Mouse (Mus musculus) embryonic facial prominence, embryonic 13.5 days (tissue): ENCODE measurements around the gene Pam16. TPM values are rescaled to one million over a fixed set of nuclear protein-coding genes. Genes with fewer than 3 reads are reported as not detected.

Experiments
- ATAC-seq: fragments of 200-750 bp; cut with Nextera tagmentation; 2 replicates; pipeline ENCODE4 v1.8.0; 2017; ENCODE audit warnings: low read depth; ENCODE audit not compliant: insufficient number of reproducible peaks, insufficient read depth, low FRiP score, low TSS enrichment
- H3K27ac ChIP-seq: fragments of 300-500 bp; sonication (generic); 2 replicates; pipeline ENCODE4 v1.5.1; 2015; ENCODE audit warnings: moderate library complexity, mild to moderate bottlenecking, inconsistent platforms
- H3K27me3 ChIP-seq: fragments of 300-500 bp; sonication (generic); 2 replicates; pipeline ENCODE4 v1.6.1; 2015; ENCODE audit warnings: mild to moderate bottlenecking, inconsistent platforms
- H3K36me3 ChIP-seq: fragments of 300-500 bp; sonication (generic); 2 replicates; pipeline ENCODE4 v1.6.1; 2015; ENCODE audit warnings: mild to moderate bottlenecking, inconsistent platforms
- H3K4me1 ChIP-seq: fragments of 300-500 bp; sonication (generic); 2 replicates; pipeline ENCODE4 v1.6.1; 2015; ENCODE audit warnings: inconsistent platforms
- H3K4me2 ChIP-seq: fragments of 300-500 bp; sonication (generic); 2 replicates; pipeline ENCODE4 v1.6.1; 2015; ENCODE audit warnings: moderate library complexity, mild to moderate bottlenecking, inconsistent platforms
- H3K4me3 ChIP-seq: fragments of 300-500 bp; sonication (generic); 2 replicates; pipeline ENCODE4 v1.5.1; 2015; ENCODE audit warnings: mild to moderate bottlenecking, inconsistent platforms
- H3K9ac ChIP-seq: fragments of 300-500 bp; sonication (generic); 2 replicates; pipeline ENCODE4 v1.6.1; 2015; ENCODE audit warnings: mild to moderate bottlenecking, inconsistent platforms
- H3K9me3 ChIP-seq: fragments of 300-500 bp; sonication (generic); 2 replicates; pipeline ENCODE4 v1.6.1; 2016; ENCODE audit warnings: inconsistent platforms
- WGBS: fragments of 180-500 bp; shearing (Covaris S2); methylation state at CpG from one replicate; pipeline ENCODE4 v1.1.7; 2015; ENCODE audit warnings: mixed read lengths; 5-methylcytosine and 5-hydroxymethylcytosine counted together
- polyA plus RNA-seq: library from polyadenylated mRNA; unstranded; fragments of >200 nt; fragmentation: Nextera tagmentation; extraction: Ambion mirVana; gene quantifications from 2 replicates; pipeline ENCODE4 v1.2.1, GENCODE M21; 2015

Gene Pam16
- 71.0 and 99.5 TPM in 2 replicates for polyA plus RNA-seq

- peak within 1 kb of the TSS; percentile 89 for H3K9ac ChIP-seq
- H3K27me3 ChIP-seq, result no peaks in the 10 kb centered on the region
- peaks cover 25% of the 10 kb centered on the region; the same call in 1 of the 2 replicates for H3K36me3 ChIP-seq
- ATAC-seq, result peak; percentile 62; the same call in 1 of the 2 replicates
- no peaks in the 10 kb centered on the region for H3K9me3 ChIP-seq
- WGBS, result under 1% methylated on average over 56 of the region's 56 CpGs
- peak within 1 kb of the TSS; percentile 87 for H3K27ac ChIP-seq
- peak within 1 kb of the TSS; percentile 79 for H3K4me2 ChIP-seq
- peaks cover 23% of the 10 kb centered on the region for H3K4me1 ChIP-seq
- H3K4me3 ChIP-seq, result peak within 1 kb of the TSS; percentile 79
Measured at GRCm38 (mm10) chr16:4624481-4625110, at the start of gene Pam16. Gene Pam16 (minus strand): TSS chr16:4624988.

GRCm38 (mm10) chr16:4674091-4674490 lies 49.3 kb upstream of the Pam16 start:
- H3K9me3 ChIP-seq, result no peaks in the 10 kb centered on the region
- H3K27me3 ChIP-seq, result no peaks in the 10 kb centered on the region
- H3K4me2 ChIP-seq, result no peak overlapping the region
- WGBS, result 85% methylated on average over 4 of the region's 4 CpGs
- H3K27ac ChIP-seq, result no peak overlapping the region
- peaks cover 9% of the 10 kb centered on the region for H3K4me1 ChIP-seq
- no peak overlapping the region for H3K9ac ChIP-seq
- ATAC-seq, result no peak
- H3K4me3 ChIP-seq, result no peak overlapping the region
- peaks cover 37% of the 10 kb centered on the region for H3K36me3 ChIP-seq

DNA sequence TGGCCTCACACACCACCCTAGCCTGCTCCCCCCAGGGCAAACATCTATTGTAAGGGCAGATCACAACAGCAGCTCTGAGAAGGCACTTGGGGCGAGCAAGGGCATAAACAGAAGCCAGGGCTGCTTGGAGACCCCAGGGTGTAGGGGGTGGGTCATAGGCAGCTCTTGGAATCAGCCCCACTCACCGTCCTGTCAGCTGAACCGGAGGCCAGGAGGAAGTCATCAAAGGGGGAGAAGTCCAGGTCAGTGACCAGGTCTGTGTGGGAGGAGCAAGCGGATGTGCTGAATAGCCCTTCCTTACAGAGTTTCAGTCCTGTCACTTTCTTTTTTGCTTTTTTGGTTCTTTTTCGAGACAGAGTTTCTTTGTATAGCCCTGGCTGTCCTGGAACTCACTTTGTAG lies 45.5 kb upstream of the Pam16 start:
- H3K27me3 ChIP-seq, result no peaks in the 10 kb centered on the region
- H3K36me3 ChIP-seq, result peaks cover 48% of the 10 kb centered on the region
- H3K4me3 ChIP-seq, result no peak overlapping the region
- peaks cover 6% of the 10 kb centered on the region for H3K4me1 ChIP-seq
- H3K4me2 ChIP-seq, result no peak overlapping the region
- no peak overlapping the region for H3K9ac ChIP-seq
- no peaks in the 10 kb centered on the region for H3K9me3 ChIP-seq
- H3K27ac ChIP-seq, result no peak overlapping the region
- 72% methylated on average over 5 of the region's 5 CpGs for WGBS
- ATAC-seq, result no peak

DNA sequence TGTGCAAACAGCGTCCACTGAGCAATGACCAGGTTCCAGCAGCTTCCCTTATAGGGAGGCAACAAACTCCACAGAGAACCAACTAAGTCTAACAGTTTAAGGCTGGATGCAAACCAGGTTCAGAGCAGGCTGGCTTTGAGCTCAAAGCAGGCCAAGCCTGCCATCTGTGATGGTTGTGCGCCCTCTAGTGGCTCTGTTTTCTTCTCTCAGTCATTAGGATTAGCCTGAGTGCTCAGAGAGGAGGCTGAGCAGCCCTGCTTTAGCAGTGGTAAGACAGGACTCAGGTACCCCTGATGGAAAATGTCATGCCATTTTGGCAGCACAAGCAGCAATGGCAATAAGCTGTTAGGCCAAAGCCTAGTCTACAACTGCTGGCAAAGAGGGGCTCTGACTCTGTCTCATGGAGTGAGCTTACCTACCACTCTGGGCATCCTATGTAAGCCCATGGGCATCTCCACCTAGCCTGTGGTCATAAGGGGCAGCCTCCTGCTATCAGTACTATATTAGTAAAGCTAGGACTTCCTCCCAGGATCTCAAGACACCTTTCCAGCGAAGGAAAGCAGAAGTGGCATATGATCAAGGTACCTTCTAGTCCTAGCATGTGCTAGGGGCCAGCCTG lies 42.5 kb upstream of the Pam16 start:
- peak overlapping the region; percentile 60 for H3K27ac ChIP-seq
- H3K4me1 ChIP-seq, result peaks cover 6% of the 10 kb centered on the region; the same call in 1 of the 2 replicates
- no peak overlapping the region for H3K4me3 ChIP-seq
- no peak overlapping the region for H3K4me2 ChIP-seq
- WGBS, result 22% methylated on average over 3 of the region's 3 CpGs
- no peaks in the 10 kb centered on the region for H3K9me3 ChIP-seq
- 0 out of 2 replicates have a peak overlapping the region, but pooled peaks have one; percentile 44 for H3K9ac ChIP-seq
- ATAC-seq, result peak; percentile 65
- H3K36me3 ChIP-seq, result peaks cover 45% of the 10 kb centered on the region
- H3K27me3 ChIP-seq, result no peaks in the 10 kb centered on the region

DNA sequence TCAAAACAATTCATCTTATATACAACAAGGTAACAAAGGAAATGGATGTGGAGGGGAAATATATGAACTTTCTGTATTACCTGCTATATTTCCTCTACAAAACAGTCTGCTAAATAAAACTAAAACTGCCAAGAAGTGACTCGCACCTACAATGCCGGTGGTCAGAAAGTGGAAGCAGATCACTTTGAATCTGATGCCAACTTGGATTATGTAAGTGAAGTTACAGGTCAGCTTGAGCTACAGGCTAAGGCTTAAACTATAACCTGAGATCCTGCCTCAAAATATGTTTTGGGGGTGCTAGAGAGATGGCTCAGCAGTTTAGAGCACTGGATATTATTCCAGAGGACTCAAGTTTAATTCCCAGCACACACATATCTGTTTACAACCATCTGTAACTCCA lies 40.9 kb upstream of the Pam16 start:
- WGBS, result 90% methylated on average over 2 of the region's 2 CpGs
- ATAC-seq, result no peak
- no peaks in the 10 kb centered on the region for H3K9me3 ChIP-seq
- no peak overlapping the region for H3K4me3 ChIP-seq
- no peak overlapping the region for H3K4me2 ChIP-seq
- no peak overlapping the region for H3K9ac ChIP-seq
- H3K27me3 ChIP-seq, result no peaks in the 10 kb centered on the region
- no peak overlapping the region for H3K27ac ChIP-seq
- H3K36me3 ChIP-seq, result peaks cover 48% of the 10 kb centered on the region
- peaks cover 6% of the 10 kb centered on the region; the same call in 1 of the 2 replicates for H3K4me1 ChIP-seq

DNA sequence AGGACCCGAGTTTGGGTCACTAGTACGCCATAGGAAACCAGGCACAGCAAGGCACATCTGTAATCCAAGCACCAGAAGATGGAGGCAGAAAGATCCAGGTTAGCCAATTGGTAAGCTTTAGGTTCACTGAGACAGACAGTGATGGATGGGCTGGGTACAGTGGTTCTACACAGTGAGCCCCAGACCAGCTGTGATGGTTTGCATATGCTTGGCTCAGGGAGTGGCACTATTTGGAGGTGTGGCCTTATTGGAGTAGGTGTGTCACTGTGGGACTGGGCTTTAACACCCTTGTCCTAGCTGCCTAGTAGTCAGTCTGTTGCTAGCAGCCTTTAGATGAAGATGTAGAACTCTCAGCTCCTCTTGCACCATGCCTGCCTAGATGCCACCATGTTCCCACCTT lies 39.0 kb upstream of the Pam16 start:
- H3K27ac ChIP-seq, result no peak overlapping the region
- peaks cover 16% of the 10 kb centered on the region for H3K4me1 ChIP-seq
- ATAC-seq, result no peak
- H3K36me3 ChIP-seq, result peaks cover 37% of the 10 kb centered on the region
- WGBS, result 78% methylated on average over 2 of the region's 2 CpGs
- no peak overlapping the region for H3K4me2 ChIP-seq
- H3K9me3 ChIP-seq, result no peaks in the 10 kb centered on the region
- no peaks in the 10 kb centered on the region for H3K27me3 ChIP-seq
- H3K9ac ChIP-seq, result no peak overlapping the region
- no peak overlapping the region for H3K4me3 ChIP-seq

DNA sequence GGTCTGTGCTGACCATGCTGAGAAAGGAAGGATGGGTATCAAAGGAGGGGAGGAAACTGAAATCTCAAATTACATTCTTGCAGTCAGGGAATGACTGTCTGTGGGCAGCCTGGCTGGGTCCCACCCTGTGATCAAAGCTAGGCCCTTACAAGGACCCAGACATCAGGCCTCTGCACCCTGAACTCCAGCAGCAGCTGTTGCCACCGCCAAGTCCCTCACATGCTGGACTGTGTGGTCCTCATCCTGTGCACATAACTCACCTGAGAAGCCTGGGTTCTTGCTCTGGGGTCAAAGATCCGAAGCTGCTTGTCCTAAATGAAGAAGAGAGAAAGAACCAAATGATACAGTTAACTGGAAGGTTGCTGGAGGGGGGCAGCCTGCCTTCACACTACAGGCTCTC lies 36.8 kb upstream of the Pam16 start:
- Histone ChIP-seq H3K36me3 (peaks cover 23% of the 10 kb centered on the region), H3K4me3 (no peak overlapping the region), H3K9me3 (no peaks in the 10 kb centered on the region), H3K27ac (no peak overlapping the region), H3K27me3 (no peaks in the 10 kb centered on the region), H3K4me1 (peaks cover 31% of the 10 kb centered on the region), H3K4me2 (no peak overlapping the region), H3K9ac (no peak overlapping the region)
- ATAC-seq, result no peak
- 77% methylated on average over 2 of the region's 2 CpGs for WGBS

DNA sequence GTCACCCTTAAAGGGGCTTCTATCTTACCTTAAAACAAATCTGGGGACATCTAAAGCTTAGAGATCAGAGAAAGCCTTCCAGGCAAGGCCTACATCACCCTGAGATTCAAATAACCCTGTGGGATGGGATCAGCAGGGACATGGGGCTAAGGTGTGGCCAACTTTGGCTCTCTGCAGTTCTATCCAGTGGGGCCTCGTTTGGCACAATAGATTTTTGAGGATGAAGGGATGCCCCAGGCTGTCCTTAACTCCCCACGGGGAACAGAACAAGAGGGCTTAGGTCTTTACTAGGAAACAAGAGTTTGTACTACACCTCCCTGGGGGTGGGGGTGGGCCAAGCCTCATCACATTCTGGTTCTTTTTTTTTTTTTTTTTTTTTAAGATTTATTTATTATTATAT lies 34.5 kb upstream of the Pam16 start:
- peak overlapping the region; percentile 7; the same call in 1 of the 2 replicates for H3K9ac ChIP-seq
- WGBS, result 8% methylated on average over 2 of the region's 2 CpGs
- ATAC-seq, result no peak
- H3K27ac ChIP-seq, result peak overlapping the region; percentile 95
- H3K36me3 ChIP-seq, result peaks cover 18% of the 10 kb centered on the region
- no peaks in the 10 kb centered on the region for H3K9me3 ChIP-seq
- H3K27me3 ChIP-seq, result no peaks in the 10 kb centered on the region
- peaks cover 52% of the 10 kb centered on the region for H3K4me1 ChIP-seq
- H3K4me2 ChIP-seq, result peak overlapping the region; percentile 44
- H3K4me3 ChIP-seq, result no peak overlapping the region

- ATAC-seq, result peak; percentile 91
- Histone ChIP-seq H3K9ac (0 out of 2 replicates have a peak overlapping the region, but pooled peaks have one; percentile 7), H3K4me3 (0 out of 2 replicates have a peak overlapping the region, but pooled peaks have one; percentile 11), H3K27ac (peak overlapping the region; percentile 95), H3K36me3 (peaks cover 22% of the 10 kb centered on the region), H3K4me2 (peak overlapping the region; percentile 44), H3K27me3 (no peaks in the 10 kb centered on the region), H3K4me1 (peaks cover 57% of the 10 kb centered on the region), H3K9me3 (no peaks in the 10 kb centered on the region)
- 12% methylated on average over 11 of the region's 11 CpGs for WGBS
Measured at GRCm38 (mm10) chr16:4658781-4659245, 34.0 kb upstream of the Pam16 start.

DNA sequence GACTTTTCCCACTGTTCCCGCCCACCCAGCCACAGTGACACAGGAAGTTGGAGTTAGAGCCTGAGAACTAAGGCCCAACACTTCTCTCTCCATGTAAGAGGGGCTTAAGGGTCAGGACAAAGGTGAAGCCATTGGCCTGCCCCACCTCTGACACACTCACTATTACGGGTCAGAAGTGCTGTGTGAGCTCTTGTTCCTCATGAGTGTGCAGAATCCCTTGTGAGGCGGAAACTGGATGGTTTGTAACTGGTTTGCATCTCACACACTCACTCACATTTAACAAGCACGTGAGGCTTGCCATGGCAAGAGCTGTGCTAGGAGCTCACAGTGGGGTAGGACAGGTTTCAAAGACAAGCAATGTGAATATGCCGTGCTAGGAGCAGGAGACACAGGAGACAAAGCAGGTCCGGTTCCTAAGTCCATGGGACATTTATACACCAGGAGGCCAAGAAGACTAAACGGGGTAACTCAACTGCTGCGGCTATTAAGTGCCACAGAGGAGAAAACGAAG lies 31.8 kb upstream of the Pam16 start:
- H3K27me3 ChIP-seq, result no peaks in the 10 kb centered on the region
- H3K27ac ChIP-seq, result peak overlapping the region; percentile 81
- H3K4me2 ChIP-seq, result no peak overlapping the region
- peak overlapping the region; percentile 27; the same call in 1 of the 2 replicates for H3K9ac ChIP-seq
- H3K4me1 ChIP-seq, result peaks cover 76% of the 10 kb centered on the region
- peaks cover 39% of the 10 kb centered on the region for H3K36me3 ChIP-seq
- no peaks in the 10 kb centered on the region for H3K9me3 ChIP-seq
- H3K4me3 ChIP-seq, result no peak overlapping the region
- no peak for ATAC-seq
- 62% methylated on average over 9 of the region's 9 CpGs for WGBS

- ATAC-seq, result no peak
- H3K4me3 ChIP-seq, result no peak overlapping the region
- H3K4me1 ChIP-seq, result peaks cover 82% of the 10 kb centered on the region
- H3K9me3 ChIP-seq, result no peaks in the 10 kb centered on the region
- 27% methylated on average over 11 of the region's 11 CpGs for WGBS
- peak overlapping the region; percentile 81 for H3K27ac ChIP-seq
- H3K9ac ChIP-seq, result peak overlapping the region; percentile 36; the same call in 1 of the 2 replicates
- H3K27me3 ChIP-seq, result no peaks in the 10 kb centered on the region
- H3K4me2 ChIP-seq, result no peak overlapping the region
- H3K36me3 ChIP-seq, result peaks cover 43% of the 10 kb centered on the region
Measured at GRCm38 (mm10) chr16:4655764-4656570, 31.2 kb upstream of the Pam16 start.
